Mouse (Mus musculus): ENCODE data around the gene Id3.

Gene Id3

GRCm38 (mm10) chr4:136124581-136124980 is 18.7 kb upstream of the Id3 start:
- DNase-seq (ENCODE audit: low spot score in 2 of 2) = no peak

DNA sequence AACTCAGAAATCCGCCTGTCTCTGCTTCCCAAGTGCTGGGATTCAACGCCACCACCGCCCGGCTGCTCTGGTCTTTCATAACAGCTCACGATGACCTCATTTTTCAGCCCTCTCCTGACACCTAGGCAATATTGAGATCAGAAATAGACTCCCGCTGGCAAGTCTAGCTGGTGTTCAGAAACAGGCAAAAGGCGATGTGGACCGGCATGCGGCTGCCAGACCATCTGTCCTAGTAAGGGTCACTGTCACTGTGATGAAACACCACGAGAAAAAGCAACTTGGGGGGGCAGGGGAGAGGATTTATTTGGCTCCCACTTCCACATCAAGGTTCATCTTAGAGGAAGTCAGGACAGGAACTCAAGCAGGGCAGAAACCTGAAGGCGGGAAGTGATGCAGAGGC is 17.8 kb upstream of the Id3 start:
- no peak for DNase-seq (ENCODE audit: low spot score in 2 of 2)

DNA sequence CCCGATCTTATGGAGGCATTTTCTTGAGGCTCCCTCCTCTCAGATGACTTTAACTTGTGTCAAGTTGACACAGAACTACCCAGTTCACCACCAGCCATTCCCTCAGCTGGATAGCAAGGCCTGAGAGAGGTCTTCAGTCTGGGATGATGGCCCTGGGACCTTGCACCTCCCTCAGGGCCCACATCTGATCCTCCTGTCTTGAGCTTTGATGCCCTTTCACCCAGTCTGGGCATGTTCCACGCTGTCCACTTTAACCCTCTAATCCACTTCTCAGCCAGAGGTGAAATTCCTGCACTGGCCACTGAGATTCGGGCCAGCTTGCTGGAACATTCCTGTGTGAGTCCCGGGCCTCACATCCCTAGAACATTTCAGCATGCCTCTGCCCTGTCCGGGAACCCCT is 17.3 kb upstream of the Id3 start:
- DNase-seq (ENCODE audit: low spot score in 2 of 2) = no peak

- DNase-seq (ENCODE audit: low spot score in 2 of 2) = no peak
These were observed 15.6 kb upstream of the Id3 start for GRCm38 (mm10) chr4:136127670-136128069.

DNA sequence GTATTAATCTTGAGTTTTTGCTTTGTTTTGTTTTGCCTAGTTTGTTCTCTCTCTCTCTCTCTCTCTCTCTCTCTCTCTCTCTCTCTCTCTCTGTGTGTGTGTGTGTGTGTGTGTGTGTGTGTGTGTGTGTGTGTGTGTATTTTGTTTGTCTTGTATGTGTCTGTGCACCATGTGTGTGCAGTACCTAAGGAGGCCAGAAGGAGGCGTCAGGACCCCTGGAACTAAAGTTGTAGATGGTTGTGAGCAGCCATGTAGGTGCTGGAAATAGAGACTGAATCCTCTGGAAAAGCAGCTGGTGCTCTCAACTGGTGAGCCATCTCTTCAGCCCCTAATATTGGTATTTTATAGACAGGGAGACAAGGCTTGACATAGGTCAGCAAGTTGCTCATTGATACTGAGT is 13.5 kb upstream of the Id3 start:
- DNase-seq (ENCODE audit: low spot score in 2 of 2) = no peak

DNA sequence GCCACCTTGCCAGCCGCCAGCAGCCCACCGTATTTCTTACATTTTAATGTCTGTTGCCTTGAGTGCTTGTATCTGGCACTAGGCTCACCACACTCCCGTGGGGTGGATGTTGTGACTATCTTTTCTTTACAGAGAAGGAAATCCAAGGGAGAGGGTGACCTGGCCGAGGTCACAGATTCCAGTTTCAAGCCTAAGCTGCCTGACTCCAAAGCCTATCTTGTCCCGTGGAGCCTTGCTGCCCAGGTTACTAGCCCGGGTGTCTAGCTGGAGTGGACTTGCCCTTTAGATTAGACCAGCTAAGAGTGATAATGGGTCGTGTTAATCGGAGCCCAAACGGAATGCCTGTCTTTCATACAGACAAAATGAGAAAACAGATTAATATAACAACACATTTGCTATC is 9.5 kb upstream of the Id3 start:
- no peak for DNase-seq (ENCODE audit: low spot score in 2 of 2)

DNA sequence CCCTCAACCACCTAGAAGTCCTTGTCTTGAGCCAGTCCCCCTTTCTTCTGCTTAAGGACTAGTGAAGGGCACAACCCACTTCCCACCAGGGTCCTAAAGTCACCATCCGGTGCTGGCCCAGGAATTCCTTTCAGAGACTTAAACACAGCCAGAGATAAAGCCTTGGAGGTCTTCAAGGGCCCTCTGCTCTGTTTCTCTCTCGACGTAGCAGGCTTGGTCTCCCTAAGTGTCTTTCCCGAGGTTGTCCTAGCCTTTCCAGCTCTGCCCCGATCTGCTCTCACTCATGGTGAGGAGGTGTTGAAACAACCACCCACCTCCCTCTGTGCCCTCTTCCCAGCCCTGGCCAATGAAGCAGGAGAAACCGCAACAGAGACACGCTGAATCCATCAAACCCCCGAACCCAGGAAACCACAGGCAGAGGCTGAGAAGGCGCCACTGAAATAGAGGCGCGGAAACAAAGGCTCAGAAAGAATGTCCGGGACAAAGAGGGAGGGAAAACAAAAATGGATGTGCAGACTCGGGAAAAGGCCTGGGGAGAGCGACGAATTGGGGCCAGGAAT is 8.8 kb upstream of the Id3 start:
- no peak for DNase-seq (ENCODE audit: low spot score in 2 of 2)

- DNase-seq (ENCODE audit: low spot score in 2 of 2) = peak in 1 of 2 experiments; percentile 22
These were observed 8.1 kb upstream of the Id3 start for GRCm38 (mm10) chr4:136134978-136135873.

- no peak for DNase-seq (ENCODE audit: low spot score in 2 of 2)
These were observed 7.2 kb upstream of the Id3 start for GRCm38 (mm10) chr4:136135874-136136728.

DNA sequence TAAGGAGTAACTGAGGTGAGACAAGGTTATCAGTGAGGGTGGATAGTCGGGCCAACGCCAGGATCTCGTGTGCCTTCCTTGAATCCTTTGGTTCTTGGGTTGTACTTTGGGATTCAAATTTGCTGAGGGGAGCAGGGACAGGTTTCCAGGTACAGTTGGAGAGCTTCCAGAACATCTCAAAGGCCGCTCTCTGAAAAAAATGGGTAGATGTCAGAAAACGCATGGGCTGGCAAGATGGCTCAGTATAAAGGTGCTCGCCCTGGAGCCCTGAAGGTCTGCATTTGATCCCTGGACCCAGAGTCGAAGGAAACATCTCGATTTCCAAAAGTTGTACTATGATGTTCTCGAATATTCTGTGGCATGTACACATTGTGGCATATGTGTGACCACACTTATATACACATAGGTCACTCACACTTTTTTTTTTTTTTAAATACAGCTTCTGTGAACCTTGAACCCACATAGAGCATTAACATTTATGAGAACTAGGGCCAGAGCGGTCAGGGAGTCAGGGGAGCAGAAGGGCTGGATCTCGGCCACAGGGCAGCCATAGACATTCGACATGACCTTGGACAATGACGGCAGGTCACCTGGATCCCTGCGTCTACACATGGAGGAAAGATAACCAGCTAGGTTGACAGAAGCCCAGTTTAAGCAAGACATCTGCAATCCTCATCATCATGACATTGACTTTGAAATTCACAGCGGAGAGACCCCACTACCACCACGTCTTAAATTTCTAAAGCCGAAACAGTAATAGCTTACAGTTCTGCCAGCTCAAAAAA is 3.8 kb upstream of the Id3 start:
- no peak for DNase-seq (ENCODE audit: low spot score in 2 of 2)

- DNase-seq (ENCODE audit: low spot score in 2 of 2) = peak; percentile 65 to 71
These were observed 2.7 kb upstream of the Id3 start for GRCm38 (mm10) chr4:136140327-136141250.

GRCm38 (mm10) chr4:136142267-136143192 is 767 bp upstream of the Id3 start:
- no peak for DNase-seq (ENCODE audit: low spot score in 2 of 2)

GRCm38 (mm10) chr4:136144126-136144926 is 1.0 kb downstream of the Id3 start:
- DNase-seq (ENCODE audit: low spot score in 2 of 2) = no peak

DNA sequence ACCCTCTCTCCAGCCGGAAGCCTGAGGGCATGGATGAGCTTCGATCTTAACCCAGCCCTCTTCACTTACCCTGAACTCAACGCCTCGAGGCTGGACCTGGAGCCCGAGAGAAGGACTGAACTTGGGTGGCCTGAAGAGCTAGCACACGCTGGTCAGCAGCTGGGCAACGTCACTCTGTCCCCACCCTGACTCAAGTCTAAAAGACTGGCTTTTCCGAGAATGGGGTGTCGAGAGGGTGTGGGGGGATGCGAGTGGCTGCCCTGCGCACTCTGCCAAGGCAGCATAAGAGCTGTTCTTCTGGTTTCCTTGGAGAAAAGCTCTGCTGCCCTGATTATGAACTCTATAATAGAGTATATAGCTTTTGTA is 1.6 kb downstream of the Id3 start:
- no peak for DNase-seq (ENCODE audit: low spot score in 2 of 2)

GRCm38 (mm10) chr4:136145362-136145885 is 2.1 kb downstream of the Id3 start:
- DNase-seq (ENCODE audit: low spot score in 2 of 2) = no peak

DNA sequence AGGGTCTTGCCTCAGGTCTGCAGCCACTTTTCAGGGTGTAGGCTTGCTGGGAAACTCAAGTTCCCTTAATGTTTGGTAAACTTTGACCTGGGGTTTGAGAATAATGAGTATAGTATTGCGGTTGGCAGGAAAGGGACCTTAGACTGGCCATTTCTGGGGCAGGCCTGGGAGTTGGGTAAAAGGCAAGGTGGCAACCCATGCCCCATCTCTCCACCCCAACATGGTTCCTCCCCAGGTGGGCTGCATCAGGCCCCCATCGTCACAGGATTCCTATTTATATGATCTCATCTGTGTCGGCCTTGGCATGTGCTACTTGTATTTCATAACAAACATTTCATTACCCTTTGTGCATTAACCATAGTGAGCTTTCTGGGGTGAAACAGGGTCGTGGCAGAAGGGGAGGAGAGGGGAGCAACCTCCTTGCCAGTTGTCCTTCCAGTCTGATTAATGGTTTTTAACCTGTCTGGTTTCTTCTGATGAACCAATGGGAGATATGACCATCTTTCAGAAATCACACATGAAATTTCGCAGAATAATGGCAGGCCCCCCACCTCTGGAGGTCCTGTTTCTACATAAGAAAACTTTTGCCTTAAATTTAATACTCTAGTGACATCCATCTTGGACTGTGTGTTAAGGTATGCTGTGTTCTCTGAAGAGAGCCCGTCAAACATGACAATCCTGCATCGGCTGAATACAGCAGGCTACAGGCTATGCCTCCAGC is 2.9 kb downstream of the Id3 start:
- DNase-seq (ENCODE audit: low spot score in 2 of 2) = no peak

DNA sequence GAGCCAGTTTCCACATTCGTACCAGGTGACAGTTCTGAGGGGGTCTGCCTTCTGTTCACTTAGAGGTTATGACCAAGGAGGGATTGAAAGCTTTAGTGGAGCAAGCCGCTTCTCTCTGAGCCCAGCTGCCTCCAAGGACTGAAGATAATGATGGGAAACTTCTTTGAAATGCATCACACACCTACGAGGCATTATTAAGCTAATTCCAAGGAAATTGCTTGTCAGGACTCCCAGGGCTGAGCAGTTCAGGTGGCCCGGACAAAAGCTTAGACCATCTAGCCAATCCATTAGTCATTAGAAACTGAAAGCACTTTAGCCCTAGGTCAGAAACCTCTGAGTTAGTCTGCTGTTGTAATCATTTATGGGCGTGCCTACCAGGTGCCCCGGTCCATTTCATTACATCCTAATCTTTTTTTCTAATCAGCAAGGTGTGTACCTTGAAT is 3.4 kb downstream of the Id3 start:
- no peak for DNase-seq (ENCODE audit: low spot score in 2 of 2)

Measured in right cerebral cortex, adult 2 months (tissue).